Mouse (Mus musculus) cerebellum, postnatal 10 days (tissue): ENCODE results near the gene Btbd2.
"Not testable (repeated sequence)": the region's sequence is repeated elsewhere in the genome, so short reads cannot be mapped to it uniquely, and the experiment has no call there.

Experiments
- DNase-seq, 2 experiments: peaks; one replicate each; pipeline ENCODE4 v3.0.0; 2021; ENCODE audit warnings: mixed read lengths in 2 of 2

Btbd2 gene

DNA sequence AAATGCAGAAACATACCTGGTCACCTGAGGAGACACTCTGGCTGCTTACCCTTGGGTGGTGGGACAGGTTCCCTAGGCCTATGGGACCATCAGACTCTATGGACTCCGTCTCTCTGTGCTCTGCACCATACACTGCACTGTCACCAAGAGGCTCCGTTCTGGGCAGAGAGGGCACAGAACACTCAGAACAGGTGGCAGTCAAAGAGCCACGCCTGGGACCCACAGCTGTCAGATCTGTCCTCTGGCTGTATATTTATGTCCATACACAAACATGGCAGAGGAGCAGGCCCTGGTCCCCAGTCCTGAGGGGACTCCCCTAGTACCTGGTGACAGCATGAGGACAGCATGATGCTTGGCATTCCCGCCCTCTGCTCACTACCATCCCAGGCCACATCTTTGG lies 31.1 kb downstream of the Btbd2 start:
- DNase-seq: no peak

GRCm38 (mm10) chr10:80623457-80624191 lies 33.2 kb downstream of the Btbd2 start:
- peak; percentile 68 to 69 for DNase-seq

DNA sequence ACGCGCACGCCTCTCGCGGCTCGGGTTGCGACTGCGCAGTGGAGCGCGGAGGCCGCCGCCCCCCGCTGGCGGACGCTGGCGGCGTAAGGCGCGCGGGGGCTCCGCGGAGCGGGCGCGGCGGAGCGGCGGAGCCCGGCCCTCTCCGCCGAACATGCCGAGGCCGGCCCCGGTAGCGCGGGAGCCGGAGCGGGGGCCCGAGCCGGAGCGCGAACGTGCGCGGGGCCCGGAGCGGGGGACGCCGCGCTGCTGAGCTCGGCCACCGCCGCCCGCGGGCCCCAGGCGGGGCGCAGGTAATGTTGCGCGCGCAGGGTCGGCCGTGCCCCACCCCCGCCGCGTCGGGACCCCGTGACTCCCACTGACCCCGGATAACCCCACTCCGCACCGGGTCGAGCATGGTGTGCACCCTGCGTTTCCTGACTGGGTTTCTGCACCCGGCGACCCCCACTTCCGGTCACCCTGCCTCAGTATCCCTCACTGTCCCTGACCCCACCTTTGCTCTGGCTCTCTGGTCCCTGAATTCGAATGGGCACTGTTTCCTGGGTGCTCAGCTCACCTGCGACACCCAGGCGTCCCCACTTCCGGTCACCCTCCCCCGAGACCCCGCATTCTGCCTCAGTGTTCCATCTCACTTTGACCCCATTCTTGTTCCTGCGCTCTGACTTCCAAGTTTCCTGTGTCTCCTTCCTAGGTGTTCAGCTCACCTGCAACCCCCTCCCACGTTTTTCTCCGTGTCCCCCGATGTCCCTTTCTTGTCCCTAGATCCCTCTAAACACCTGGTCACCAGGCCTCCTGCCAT lies 34.0 kb downstream of the Btbd2 start, which contains the start of gene Csnk1g2:
TSS of gene Csnk1g2 (plus strand) at position 178 of the 796 bp plus-strand sequence.
- peak; percentile 78 to 79 for DNase-seq

- peak; percentile 100 for DNase-seq
These were observed 34.8 kb downstream of the Btbd2 start for GRCm38 (mm10) chr10:80621940-80622660.

- no peak for DNase-seq
These were observed 35.3 kb downstream of the Btbd2 start for GRCm38 (mm10) chr10:80621690-80621939.

DNA sequence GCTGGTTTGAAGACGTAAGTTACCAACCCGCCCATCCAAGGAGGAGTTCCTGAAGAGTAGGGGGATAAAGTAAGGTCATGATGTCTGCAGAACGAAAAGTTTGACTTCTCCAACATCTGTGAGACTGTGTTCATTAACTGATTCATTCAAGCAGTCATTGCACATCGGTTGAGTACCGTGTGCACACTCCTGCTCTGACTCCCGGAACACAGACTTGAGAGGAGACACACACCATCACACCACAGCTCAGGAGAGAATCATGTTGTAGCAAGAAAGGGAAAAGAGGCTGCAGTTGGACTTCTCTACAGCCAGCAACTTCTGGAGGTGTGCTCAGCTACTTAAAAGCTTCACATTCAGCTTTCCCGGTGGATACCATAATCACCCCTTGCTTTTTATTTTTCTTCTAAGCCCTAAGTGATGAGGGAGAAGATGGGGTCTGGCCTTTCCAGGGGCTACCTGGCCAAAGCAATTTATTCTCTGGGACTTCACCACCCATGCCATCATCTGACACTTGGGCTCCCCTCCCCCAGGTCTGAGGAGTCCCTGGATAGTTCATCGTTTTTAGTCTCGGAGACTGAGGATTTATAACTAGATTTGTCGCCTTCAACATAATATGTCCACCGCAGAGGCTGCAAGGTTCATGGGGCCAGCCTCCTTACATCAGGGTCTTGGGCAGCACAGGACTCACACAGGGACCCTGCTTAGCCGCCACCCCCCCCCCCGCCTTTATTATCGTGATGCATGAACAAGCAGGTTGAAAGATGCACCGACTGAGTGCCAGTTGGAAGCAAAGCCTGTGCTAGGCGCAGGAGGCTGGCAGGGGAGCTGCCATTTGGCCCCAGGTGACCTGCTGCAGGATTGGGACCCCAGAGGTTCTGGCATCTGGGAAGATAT lies 35.8 kb downstream of the Btbd2 start:
- DNase-seq: peak; percentile 53 to 61

DNA sequence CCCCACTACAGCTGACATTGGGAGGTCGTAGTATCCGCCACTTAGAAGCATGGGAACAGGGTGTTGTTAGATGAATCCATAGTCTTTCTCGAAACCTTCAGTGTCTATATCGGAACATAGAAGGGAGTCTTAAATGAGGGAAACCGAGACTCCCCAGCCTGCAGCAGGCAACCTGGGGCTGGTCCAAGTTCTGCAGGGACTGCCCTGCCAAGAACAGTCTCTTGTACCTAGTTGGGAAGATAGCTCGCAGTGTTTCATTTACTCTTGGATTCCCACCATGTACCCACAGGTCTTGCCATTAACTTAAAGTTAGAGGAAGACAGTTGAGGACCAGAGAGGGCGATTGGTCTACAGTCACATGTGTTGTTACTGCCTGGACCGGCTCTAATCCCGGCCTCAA lies 36.5 kb downstream of the Btbd2 start:
- no peak for DNase-seq

- no peak for DNase-seq
These were observed 37.2 kb downstream of the Btbd2 start for GRCm38 (mm10) chr10:80619465-80620244.

GRCm38 (mm10) chr10:80618181-80618580 lies 38.7 kb downstream of the Btbd2 start:
- peak in 1 of 2 experiments; percentile 17 for DNase-seq

GRCm38 (mm10) chr10:80614351-80614750 lies 42.5 kb downstream of the Btbd2 start:
- peak in 1 of 2 experiments; percentile 6 for DNase-seq

GRCm38 (mm10) chr10:80613821-80614220 lies 43.0 kb downstream of the Btbd2 start:
- DNase-seq: no peak

GRCm38 (mm10) chr10:80611905-80612304 lies 45.0 kb downstream of the Btbd2 start:
- no peak for DNase-seq

DNA sequence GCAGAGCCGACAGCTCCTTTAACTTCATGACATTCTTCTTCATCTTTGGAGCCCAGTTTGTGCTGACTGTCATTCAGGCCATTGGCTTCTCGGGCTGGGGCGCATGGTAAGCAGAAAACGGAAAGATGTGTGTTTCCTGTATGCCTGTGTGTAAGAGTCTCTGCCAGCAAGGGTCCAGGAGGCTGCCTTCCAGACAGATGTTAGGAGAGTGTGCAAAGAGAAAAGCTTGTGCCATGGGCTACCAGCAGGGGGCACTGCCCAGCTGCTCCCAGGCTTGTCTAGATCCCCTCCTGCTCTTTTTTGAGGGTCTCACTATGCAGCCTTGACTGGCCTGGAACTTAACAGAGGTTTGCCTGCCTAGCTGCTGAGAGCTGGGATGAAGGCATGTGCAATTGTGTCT lies 45.8 kb downstream of the Btbd2 start:
- peak; percentile 66 for DNase-seq

DNA sequence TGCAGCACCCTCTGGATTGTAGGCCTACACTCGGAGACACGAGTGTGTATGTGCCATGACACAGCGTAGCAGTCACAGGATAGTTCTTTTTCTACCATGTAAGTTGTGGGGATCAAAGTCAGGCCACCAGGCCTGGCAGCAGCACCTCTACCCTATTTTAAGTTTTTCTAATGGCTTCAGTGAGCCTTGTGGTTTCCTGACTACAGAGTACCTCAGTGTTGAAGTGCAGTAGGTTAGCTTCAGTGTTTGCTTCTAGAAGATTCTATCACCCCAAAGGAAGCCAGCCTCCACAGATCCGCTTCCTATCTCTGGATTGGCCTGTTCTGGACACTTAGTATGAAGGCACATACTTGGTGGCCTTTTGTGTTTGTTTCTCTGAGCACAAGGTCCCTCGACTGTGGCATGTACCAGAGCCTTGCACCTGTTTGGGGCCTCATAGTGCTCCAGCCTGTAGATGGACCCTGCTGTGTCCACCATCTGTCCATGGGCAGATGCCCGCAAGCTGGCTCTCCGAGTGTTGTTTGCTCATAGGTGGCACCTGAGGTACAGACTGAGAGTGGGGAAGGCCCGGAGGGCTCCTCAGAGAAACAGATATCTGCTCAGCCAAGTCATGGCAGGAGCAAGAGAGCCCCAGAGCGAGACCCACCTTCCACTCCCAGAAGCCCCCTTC lies 46.6 kb downstream of the Btbd2 start:
- peak; percentile 77 to 83 for DNase-seq

GRCm38 (mm10) chr10:80609269-80609924 lies 47.5 kb downstream of the Btbd2 start:
- DNase-seq: no peak

- DNase-seq: no peak
These were observed 48.4 kb downstream of the Btbd2 start for GRCm38 (mm10) chr10:80608435-80608834.

DNA sequence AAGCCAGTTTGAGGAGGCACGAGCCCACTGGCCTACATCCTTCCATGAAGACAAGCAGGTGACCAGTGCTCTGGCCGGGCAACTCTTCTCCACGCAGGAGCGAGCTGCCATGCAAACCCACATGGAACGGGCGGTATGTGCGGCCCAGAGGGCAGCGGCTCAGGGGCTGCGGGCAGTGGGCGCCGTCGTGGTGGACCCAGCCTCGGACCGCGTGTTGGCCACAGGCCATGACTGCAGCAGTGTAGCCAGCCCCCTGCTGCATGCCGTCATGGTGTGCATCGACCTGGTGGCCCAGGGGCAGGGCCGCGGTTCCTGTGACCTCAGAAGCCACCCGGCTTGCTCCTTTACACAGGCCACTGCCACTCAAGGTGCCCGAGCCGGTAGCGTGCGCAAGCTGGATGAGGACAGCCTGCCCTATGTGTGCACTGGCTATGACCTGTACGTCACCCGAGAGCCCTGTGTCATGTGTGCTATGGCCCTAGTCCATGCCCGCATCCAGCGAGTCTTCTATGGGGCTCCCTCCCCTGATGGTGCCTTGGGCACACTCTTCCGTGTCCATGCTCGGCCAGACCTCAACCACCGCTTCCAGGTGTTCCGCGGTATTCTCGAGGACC lies 50.0 kb downstream of the Btbd2 start:
- no peak for DNase-seq

- DNase-seq: peak in 1 of 2 experiments; percentile 46
These were observed 50.6 kb downstream of the Btbd2 start for GRCm38 (mm10) chr10:80606306-80606705.

- DNase-seq: not testable (repeated sequence)
These were observed 51.1 kb downstream of the Btbd2 start, which contains the start of gene Gm49322 for GRCm38 (mm10) chr10:80605721-80606120. Gene Gm49322 (plus strand): TSS chr10:80606021.

DNA sequence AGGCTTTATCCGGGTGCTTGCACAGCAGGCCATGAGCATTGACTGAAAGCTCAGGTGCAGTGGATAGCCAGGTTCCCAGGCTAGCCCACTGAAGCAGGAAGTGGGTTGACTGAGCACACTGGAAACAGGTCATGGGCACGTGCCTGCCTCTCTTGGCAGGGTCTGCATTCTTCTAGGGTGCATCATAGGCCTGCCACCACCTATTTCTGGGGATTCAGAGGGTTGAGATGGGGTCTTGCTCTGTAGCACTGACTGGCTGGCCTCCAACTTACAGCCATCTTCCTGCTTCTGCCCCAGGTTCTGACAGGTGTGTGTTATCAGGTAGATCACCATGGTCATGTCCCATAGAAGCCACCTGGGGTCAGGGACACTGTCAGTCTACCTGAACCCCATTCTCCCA lies 51.9 kb downstream of the Btbd2 start:
- DNase-seq: no peak
